Mouse (Mus musculus): ENCODE measurements around the gene Thap2. TPM values are rescaled to one million over a fixed set of nuclear protein-coding genes. Genes with fewer than 3 reads are reported as not detected.

Thap2 gene
- polyA plus RNA-seq, 1 experiment from 2014 or later: 24.3 TPM

GRCm38 (mm10) chr10:115385018-115386002 lies 1.1 kb upstream of the Thap2 start:
- WGBS: under 1% methylated on average over 94 of the region's 101 CpGs
- Histone ChIP-seq H3K9me3 (ENCODE audit: control insufficient read depth, low read length) (no peaks in the 10 kb centered on the region), H3K27me3 (ENCODE audit: control insufficient read depth, insufficient read depth, low read length) (no peaks in the 10 kb centered on the region), H3K9ac (ENCODE audit: low read length) (peak overlapping the region; percentile 83), H3K4me3 (ENCODE audit: low read depth, low read length) (peak overlapping the region; percentile 91), H3K36me3 (ENCODE audit: control insufficient read depth, insufficient read depth, low read length) (no peaks in the 10 kb centered on the region), H3K4me2 (ENCODE audit: low read depth) (peak overlapping the region; percentile 68), H3K27ac (ENCODE audit: low read depth, low read length) (peak overlapping the region; percentile 97), H3K4me1 (ENCODE audit: control insufficient read depth, insufficient read depth, low read length) (peaks cover 16% of the 10 kb centered on the region)
- ATAC-seq (ENCODE audit: insufficient read depth, low FRiP score, low TSS enrichment): peak; percentile 17
- peak; percentile 76 for DNase-seq (ENCODE audit: low spot score)

DNA sequence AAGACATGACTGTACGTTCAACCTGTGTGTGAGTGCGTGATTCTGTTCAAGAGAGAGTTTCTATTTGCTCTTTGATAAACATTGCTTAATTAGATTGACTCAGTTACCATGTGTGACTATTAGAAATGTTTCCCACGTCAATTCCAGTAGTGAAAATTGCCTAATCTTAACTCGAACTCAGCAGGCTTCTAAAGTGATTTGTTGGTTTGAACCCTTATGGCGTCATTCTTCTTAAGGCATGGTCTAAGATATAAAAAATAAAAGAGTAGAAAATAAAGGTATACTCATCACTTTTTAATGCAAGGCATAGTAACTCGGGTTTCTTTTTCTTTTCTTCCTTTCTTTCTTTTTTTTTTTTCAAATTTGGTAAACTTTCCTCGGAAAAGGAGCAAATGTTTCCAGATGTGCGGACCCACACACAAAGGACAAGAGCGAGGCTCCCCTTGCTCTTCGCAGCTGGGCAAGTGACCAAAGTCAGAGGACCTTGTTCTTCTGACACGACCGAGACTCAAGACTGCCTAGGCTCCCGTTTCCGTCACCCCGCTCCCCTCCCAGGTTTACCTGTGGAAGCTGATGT lies 511 bp downstream of the Thap2 start:
- Histone ChIP-seq H3K27me3 (ENCODE audit: control insufficient read depth, insufficient read depth, low read length) (no peaks in the 10 kb centered on the region), H3K4me3 (ENCODE audit: low read depth, low read length) (peak overlapping the region; percentile 91), H3K4me1 (ENCODE audit: control insufficient read depth, insufficient read depth, low read length) (peaks cover 16% of the 10 kb centered on the region), H3K27ac (ENCODE audit: low read depth, low read length) (peak overlapping the region; percentile 97), H3K9ac (ENCODE audit: low read length) (peak overlapping the region; percentile 83), H3K36me3 (ENCODE audit: control insufficient read depth, insufficient read depth, low read length) (no peaks in the 10 kb centered on the region), H3K9me3 (ENCODE audit: control insufficient read depth, low read length) (no peaks in the 10 kb centered on the region), H3K4me2 (ENCODE audit: low read depth) (peak overlapping the region; percentile 46)
- ATAC-seq (ENCODE audit: insufficient read depth, low FRiP score, low TSS enrichment) (peak; percentile 3), DNase-seq (ENCODE audit: low spot score) (no peak)
- WGBS: 4% methylated on average over 15 of the region's 15 CpGs

- H3K4me3 ChIP-seq (ENCODE audit: low read depth, low read length): peak overlapping the region; percentile 91
- DNase-seq (ENCODE audit: low spot score) (peak; percentile 16), ATAC-seq (ENCODE audit: insufficient read depth, low FRiP score, low TSS enrichment) (no peak)
- H3K27me3 ChIP-seq (ENCODE audit: control insufficient read depth, insufficient read depth, low read length): no peaks in the 10 kb centered on the region
- peak overlapping the region; percentile 97 for H3K27ac ChIP-seq (ENCODE audit: low read depth, low read length)
- whole genome bisulfite sequencing: 30% methylated on average over 12 of the region's 12 CpGs
- no peaks in the 10 kb centered on the region for H3K36me3 ChIP-seq (ENCODE audit: control insufficient read depth, insufficient read depth, low read length)
- H3K4me1 ChIP-seq (ENCODE audit: control insufficient read depth, insufficient read depth, low read length): peaks cover 16% of the 10 kb centered on the region
- H3K9ac ChIP-seq (ENCODE audit: low read length): peak overlapping the region; percentile 83
- H3K4me2 ChIP-seq (ENCODE audit: low read depth): peak overlapping the region; percentile 46
- H3K9me3 ChIP-seq (ENCODE audit: control insufficient read depth, low read length): no peaks in the 10 kb centered on the region
Observed at GRCm38 (mm10) chr10:115382846-115383643, 1.2 kb downstream of the Thap2 start.

DNA sequence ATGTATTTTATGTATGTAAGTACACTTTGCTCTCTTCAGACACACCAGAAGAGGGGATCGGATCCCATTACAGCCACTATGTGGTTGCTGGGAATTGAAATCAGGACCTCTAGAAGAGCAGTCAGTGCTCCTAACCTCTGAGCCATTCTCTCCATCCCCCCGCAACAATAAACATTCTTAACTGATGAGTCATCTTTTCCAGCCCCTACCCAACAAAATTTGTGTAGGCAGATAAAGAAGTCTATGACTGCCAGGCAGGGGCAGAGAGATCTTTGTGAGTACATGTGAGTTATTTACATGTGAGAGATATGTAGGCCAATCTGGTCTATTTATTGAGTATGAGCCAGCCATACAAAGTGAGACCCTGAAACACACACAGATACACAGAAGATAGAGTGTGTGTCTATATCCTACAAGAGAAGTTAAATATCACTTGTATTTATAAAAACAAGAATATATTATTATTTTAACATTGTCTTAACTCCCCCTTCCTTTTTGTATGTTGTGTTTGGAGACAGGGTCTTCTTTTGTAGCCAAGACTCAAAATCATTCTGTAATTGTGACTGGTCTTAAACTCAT lies 2.6 kb downstream of the Thap2 start:
- 84% methylated on average over 2 of the region's 2 CpGs for WGBS
- ATAC-seq (ENCODE audit: insufficient read depth, low FRiP score, low TSS enrichment) (no peak), DNase-seq (ENCODE audit: low spot score) (no peak)
- no peak overlapping the region for H3K4me2 ChIP-seq (ENCODE audit: low read depth)
- no peak overlapping the region for H3K9ac ChIP-seq (ENCODE audit: low read length)
- H3K27ac ChIP-seq (ENCODE audit: low read depth, low read length): no peak overlapping the region
- no peak overlapping the region for H3K4me3 ChIP-seq (ENCODE audit: low read depth, low read length)
- H3K27me3 ChIP-seq (ENCODE audit: control insufficient read depth, insufficient read depth, low read length): no peaks in the 10 kb centered on the region
- no peaks in the 10 kb centered on the region for H3K9me3 ChIP-seq (ENCODE audit: control insufficient read depth, low read length)
- no peaks in the 10 kb centered on the region for H3K36me3 ChIP-seq (ENCODE audit: control insufficient read depth, insufficient read depth, low read length)
- H3K4me1 ChIP-seq (ENCODE audit: control insufficient read depth, insufficient read depth, low read length): peaks cover 13% of the 10 kb centered on the region

DNA sequence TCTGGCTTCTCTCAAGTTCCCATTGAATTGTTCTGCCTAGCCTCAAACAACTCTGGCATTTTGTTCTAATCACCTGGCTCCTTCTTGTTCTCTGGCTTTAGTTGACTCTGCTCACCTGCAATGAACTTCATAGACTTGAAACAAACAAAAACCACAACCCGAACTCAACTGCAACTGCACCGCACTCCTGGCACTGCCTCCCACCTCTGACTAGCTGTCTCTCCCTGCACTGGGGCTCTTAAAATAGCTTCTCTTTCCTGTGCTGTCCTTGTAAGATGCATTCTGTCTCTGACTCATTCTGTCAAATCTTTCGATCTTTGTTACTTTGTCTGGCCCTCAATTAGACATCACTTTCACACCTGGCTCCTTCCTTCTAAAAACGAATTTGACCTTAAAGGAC lies 21.1 kb downstream of the Thap2 start:
- ATAC-seq (ENCODE audit: insufficient read depth, low FRiP score, low TSS enrichment) (no peak), DNase-seq (ENCODE audit: low spot score) (no peak)

DNA sequence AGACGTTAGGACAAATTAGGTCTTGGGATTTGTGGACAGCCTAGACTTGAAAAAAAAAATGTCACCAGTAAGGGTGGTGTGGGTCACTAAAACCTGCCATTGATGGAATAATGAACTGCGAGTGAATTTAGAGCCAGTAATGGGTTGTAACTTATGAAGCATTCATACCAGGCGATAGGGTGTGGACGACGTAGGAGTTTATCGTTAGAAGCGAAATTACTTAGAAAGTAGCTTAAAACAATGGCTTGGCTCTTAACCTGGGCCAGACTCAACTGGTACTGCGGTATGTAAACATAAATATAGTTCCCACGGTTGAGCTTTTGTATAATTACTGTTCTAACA lies 21.6 kb downstream of the Thap2 start:
- no peak for DNase-seq (ENCODE audit: low spot score)
- H3K9ac ChIP-seq (ENCODE audit: low read length): peak overlapping the region; percentile 54
- peak overlapping the region; percentile 90 for H3K27ac ChIP-seq (ENCODE audit: low read depth, low read length)
- 5% methylated on average over 9 of the region's 9 CpGs for WGBS
- ATAC-seq (ENCODE audit: insufficient read depth, low FRiP score, low TSS enrichment): peak; percentile 3
- H3K4me3 ChIP-seq (ENCODE audit: low read depth, low read length): peak overlapping the region; percentile 50
- no peaks in the 10 kb centered on the region for H3K9me3 ChIP-seq (ENCODE audit: control insufficient read depth, low read length)
- H3K4me1 ChIP-seq (ENCODE audit: control insufficient read depth, insufficient read depth, low read length): 0 out of 2 replicates have a peak, but pooled peaks cover 4% of the 10 kb centered on the region
- no peaks in the 10 kb centered on the region for H3K27me3 ChIP-seq (ENCODE audit: control insufficient read depth, insufficient read depth, low read length)
- H3K4me2 ChIP-seq (ENCODE audit: low read depth): peak overlapping the region; percentile 83
- no peaks in the 10 kb centered on the region for H3K36me3 ChIP-seq (ENCODE audit: control insufficient read depth, insufficient read depth, low read length)

More for the DNA sequence above, 21.1 kb downstream of the Thap2 start:
- 87% methylated on average over 4 of the region's 4 CpGs for WGBS
- 0 out of 2 replicates have a peak, but pooled peaks cover 4% of the 10 kb centered on the region for H3K4me1 ChIP-seq (ENCODE audit: control insufficient read depth, insufficient read depth, low read length)
- no peak overlapping the region for H3K4me3 ChIP-seq (ENCODE audit: low read depth, low read length)
- H3K36me3 ChIP-seq (ENCODE audit: control insufficient read depth, insufficient read depth, low read length): no peaks in the 10 kb centered on the region
- H3K9ac ChIP-seq (ENCODE audit: low read length): no peak overlapping the region; the same call in 1 of the 2 replicates
- no peak overlapping the region for H3K27ac ChIP-seq (ENCODE audit: low read depth, low read length)
- H3K4me2 ChIP-seq (ENCODE audit: low read depth): peak overlapping the region; percentile 83
- no peaks in the 10 kb centered on the region for H3K27me3 ChIP-seq (ENCODE audit: control insufficient read depth, insufficient read depth, low read length)
- no peaks in the 10 kb centered on the region for H3K9me3 ChIP-seq (ENCODE audit: control insufficient read depth, low read length)

GRCm38 (mm10) chr10:115361840-115362622 lies 22.2 kb downstream of the Thap2 start, which contains the start of gene Tmem19:
TSS of gene Tmem19 (minus strand) at chr10:115362501.
- peak; percentile 96 for DNase-seq (ENCODE audit: low spot score)
- Histone ChIP-seq H3K4me2 (ENCODE audit: low read depth) (peak within 1 kb of the TSS; percentile 83), H3K4me3 (ENCODE audit: low read depth, low read length) (peak within 1 kb of the TSS; percentile 50), H3K9ac (ENCODE audit: low read length) (peak within 1 kb of the TSS; percentile 54), H3K27ac (ENCODE audit: low read depth, low read length) (peak within 1 kb of the TSS; percentile 90), H3K9me3 (ENCODE audit: control insufficient read depth, low read length) (no peaks in the 10 kb centered on the region), H3K36me3 (ENCODE audit: control insufficient read depth, insufficient read depth, low read length) (no peaks in the 10 kb centered on the region), H3K4me1 (ENCODE audit: control insufficient read depth, insufficient read depth, low read length) (0 out of 2 replicates have a peak, but pooled peaks cover 4% of the 10 kb centered on the region), H3K27me3 (ENCODE audit: control insufficient read depth, insufficient read depth, low read length) (no peaks in the 10 kb centered on the region)
- under 1% methylated on average over 43 of the region's 58 CpGs for WGBS
- peak; percentile 99 for ATAC-seq (ENCODE audit: insufficient read depth, low FRiP score, low TSS enrichment)

Data from neural tube, embryonic 11.5 days (tissue).